Mouse (Mus musculus): ENCODE measurements around the gene Prss37.

DNA sequence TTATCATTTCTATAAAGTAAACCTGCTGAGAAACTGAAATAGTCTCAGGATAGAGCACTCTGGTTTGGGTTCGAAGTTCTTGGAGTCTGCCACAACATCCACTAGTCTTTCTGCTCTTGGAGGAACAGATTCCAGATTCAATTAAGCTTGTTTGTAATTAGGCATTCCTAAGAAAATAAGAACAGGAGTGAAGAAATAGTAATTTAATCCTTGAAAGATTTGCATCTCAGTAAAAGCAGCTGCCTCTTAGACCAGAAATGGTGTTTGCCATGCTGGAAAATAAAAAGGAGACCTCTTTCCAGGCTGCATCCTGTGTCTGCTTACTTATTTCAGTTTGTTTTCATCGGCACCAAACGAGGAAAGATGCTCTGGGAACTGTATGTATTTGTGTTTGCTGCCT lies 26.1 kb downstream of the Prss37 start, which contains the start of gene Tas2r108:
- TF ChIP-seq MAFK (IDR thresholded peaks at IDR 0.05; ENCODE audit: insufficient read depth, low read depth, low read length): no peak
- TF ChIP-seq CHD2 (IDR thresholded peaks at IDR 0.05; ENCODE audit: low read depth, low read length): no peak
- TF ChIP-seq HCFC1 (IDR thresholded peaks at IDR 0.05; ENCODE audit: borderline replicate concordance, insufficient read depth, low read length): no peak
- TF ChIP-seq ZNF384 (IDR thresholded peaks at IDR 0.05; ENCODE audit: low read depth, low read length): no peak
- no peak for TF ChIP-seq ZC3H11A (IDR thresholded peaks at IDR 0.05; ENCODE audit: borderline replicate concordance, low read depth, low read length)
